Mouse (Mus musculus): ENCODE results near the gene Mrpl2. TPM values are rescaled to one million over a fixed set of nuclear protein-coding genes. Genes with fewer than 3 reads are reported as not detected.

Mrpl2 gene
- total and polyA plus RNA-seq, 2 experiments, result 58.5 to 95.1 TPM

DNA sequence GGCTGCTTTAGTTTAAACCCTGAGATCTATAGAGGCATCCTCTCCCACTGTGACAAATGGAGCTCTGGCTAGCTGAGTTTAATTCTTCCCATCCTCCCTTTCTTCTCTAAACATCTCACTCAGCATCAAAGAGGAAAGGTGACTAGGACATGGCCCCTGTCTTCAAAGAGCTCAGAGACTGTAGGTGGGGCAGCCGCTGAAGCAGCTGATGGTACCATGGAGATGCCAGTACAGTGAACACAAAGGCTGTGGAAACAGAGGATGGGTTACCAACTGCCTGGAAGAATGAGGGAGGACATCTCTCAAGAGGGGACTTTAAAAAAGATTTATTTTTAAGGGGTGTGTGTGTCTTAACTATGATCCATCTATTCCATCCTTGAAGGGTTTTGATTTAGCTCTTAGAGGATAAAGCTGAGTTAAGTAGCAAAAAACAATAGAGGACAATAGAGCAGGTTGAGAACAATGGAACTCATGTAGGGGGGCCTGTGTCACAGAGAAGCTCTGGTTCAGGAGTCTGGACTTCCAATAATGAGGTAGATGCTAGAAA, 48.6 kb downstream of the Mrpl2 start:
- no peak for DNase-seq (ENCODE audit: extremely low read depth, low read depth, low spot score)
- no peak overlapping the region for H3K9ac ChIP-seq (ENCODE audit: low read depth, low read length)
- no peaks in the 10 kb centered on the region for H3K27me3 ChIP-seq (ENCODE audit: control insufficient read depth, insufficient read depth, low read length)
- no peak for TF ChIP-seq CTCF (IDR thresholded peaks at IDR 0.05; ENCODE audit: low read depth, low read length)
- TF ChIP-seq POLR2A (IDR thresholded peaks at IDR 0.05; ENCODE audit: extremely low read depth, insufficient read depth, low read length), result no peak
- no peaks in the 10 kb centered on the region for H3K36me3 ChIP-seq (ENCODE audit: control insufficient read depth, insufficient read depth, low read length)
- WGBS, result 84% methylated on average over 1 of the region's 1 CpGs
- peaks cover 8% of the 10 kb centered on the region; the same call in 1 of the 2 replicates for H3K79me2 ChIP-seq (ENCODE audit: control insufficient read depth, insufficient read depth, low read length)
- no peaks in the 10 kb centered on the region for H3K4me1 ChIP-seq (ENCODE audit: control insufficient read depth, insufficient read depth, low read length)
- H3K4me3 ChIP-seq (ENCODE audit: insufficient read depth, low read depth, low read length), result no peak overlapping the region
- H3K27ac ChIP-seq (replicated peaks; ENCODE audit: insufficient read depth, low read depth, low read length), result no peak overlapping the region

DNA sequence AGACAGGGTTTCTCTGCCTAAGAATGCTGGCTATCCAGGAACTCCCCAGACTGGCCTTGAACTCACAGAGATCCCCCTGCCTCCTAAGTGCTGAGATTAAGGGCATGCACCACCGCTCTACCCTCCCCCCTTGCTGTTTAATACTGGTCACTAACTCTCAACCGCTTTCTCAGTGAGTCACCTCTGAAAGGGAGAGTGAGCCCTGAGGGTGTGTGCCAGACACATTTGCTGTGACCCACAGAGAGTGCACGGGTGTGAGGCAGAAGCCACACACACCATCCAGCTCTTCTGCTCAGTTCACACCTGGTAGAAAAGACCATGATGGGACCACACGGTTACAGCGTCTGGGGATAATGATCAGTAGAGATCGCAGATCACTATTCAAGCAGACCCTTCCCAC, 52.5 kb downstream of the Mrpl2 start:
- H3K27me3 ChIP-seq (ENCODE audit: control insufficient read depth, insufficient read depth, low read length), result no peaks in the 10 kb centered on the region
- H3K9ac ChIP-seq (ENCODE audit: low read depth, low read length), result no peak overlapping the region
- 96% methylated on average over 6 of the region's 6 CpGs for WGBS
- peaks cover 22% of the 10 kb centered on the region; the same call in 1 of the 2 replicates for H3K79me2 ChIP-seq (ENCODE audit: control insufficient read depth, insufficient read depth, low read length)
- TF ChIP-seq POLR2A (IDR thresholded peaks at IDR 0.05; ENCODE audit: extremely low read depth, insufficient read depth, low read length), result no peak
- TF ChIP-seq CTCF (IDR thresholded peaks at IDR 0.05; ENCODE audit: low read depth, low read length), result no peak
- H3K36me3 ChIP-seq (ENCODE audit: control insufficient read depth, insufficient read depth, low read length), result no peaks in the 10 kb centered on the region
- peaks cover 1% of the 10 kb centered on the region; the same call in 1 of the 2 replicates for H3K4me1 ChIP-seq (ENCODE audit: control insufficient read depth, insufficient read depth, low read length)
- no peak overlapping the region for H3K27ac ChIP-seq (replicated peaks; ENCODE audit: insufficient read depth, low read depth, low read length)
- no peak for DNase-seq (ENCODE audit: extremely low read depth, low read depth, low spot score)
- no peak overlapping the region for H3K4me3 ChIP-seq (ENCODE audit: insufficient read depth, low read depth, low read length)

DNA sequence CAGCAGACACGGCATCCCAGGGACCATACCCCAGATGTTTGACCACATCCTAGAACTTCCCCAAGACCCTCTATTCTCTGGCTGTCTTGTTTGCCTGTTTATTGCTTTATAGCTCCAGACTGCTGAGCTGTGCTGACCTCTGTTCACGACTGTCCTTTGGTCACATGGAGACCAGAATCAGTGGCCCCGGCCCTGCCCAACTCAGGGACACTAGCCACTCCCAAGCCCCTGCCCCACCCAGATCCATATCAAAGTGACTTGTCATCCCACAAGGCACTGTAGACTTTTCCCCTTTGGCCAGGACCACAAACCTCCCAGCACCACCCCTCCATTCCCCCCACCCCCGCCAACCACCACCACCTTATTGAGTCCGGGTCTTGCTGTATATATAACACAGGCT, 53.2 kb downstream of the Mrpl2 start:
- no peak for DNase-seq (ENCODE audit: extremely low read depth, low read depth, low spot score)
- no peak for TF ChIP-seq POLR2A (IDR thresholded peaks at IDR 0.05; ENCODE audit: extremely low read depth, insufficient read depth, low read length)
- TF ChIP-seq CTCF (IDR thresholded peaks at IDR 0.05; ENCODE audit: low read depth, low read length), result no peak
- Histone ChIP-seq H3K79me2 (ENCODE audit: control insufficient read depth, insufficient read depth, low read length) (peaks cover 23% of the 10 kb centered on the region; the same call in 1 of the 2 replicates), H3K9ac (ENCODE audit: low read depth, low read length) (no peak overlapping the region), H3K4me3 (ENCODE audit: insufficient read depth, low read depth, low read length) (no peak overlapping the region), H3K27ac (replicated peaks; ENCODE audit: insufficient read depth, low read depth, low read length) (no peak overlapping the region), H3K4me1 (ENCODE audit: control insufficient read depth, insufficient read depth, low read length) (peaks cover 6% of the 10 kb centered on the region), H3K36me3 (ENCODE audit: control insufficient read depth, insufficient read depth, low read length) (no peaks in the 10 kb centered on the region), H3K27me3 (ENCODE audit: control insufficient read depth, insufficient read depth, low read length) (no peaks in the 10 kb centered on the region)
- WGBS, result 88% methylated on average over 5 of the region's 5 CpGs

Other genes with a start within 250 kb of the Mrpl2 start
- gene Crip3, start 217.3 kb upstream of the Mrpl2 start, total RNA-seq (2014; rRNA removed), result not detected in 2 replicates
- 0.70 and 1.4 TPM in 2 replicates for gene Crip3, start 217.3 kb upstream of the Mrpl2 start, polyA plus RNA-seq (2012; rRNA removed)
- 10.3 and 27.9 TPM in 2 replicates for gene Slc22a7, start 207.8 kb upstream of the Mrpl2 start, total RNA-seq (2014; rRNA removed)
- 46.8 and 47.9 TPM in 2 replicates for gene Slc22a7, start 207.8 kb upstream of the Mrpl2 start, polyA plus RNA-seq (2012; rRNA removed)
- gene Ttbk1, start 158.6 kb upstream of the Mrpl2 start, total RNA-seq (2014; rRNA removed), result 0.07 and 0.18 TPM in 2 replicates
- 0.15 and 0.22 TPM in 2 replicates for gene Ttbk1, start 158.6 kb upstream of the Mrpl2 start, polyA plus RNA-seq (2012; rRNA removed)
- gene Dnph1, start 149.5 kb upstream of the Mrpl2 start, total RNA-seq (2014; rRNA removed), result 6.6 and 9.0 TPM in 2 replicates
- gene Dnph1, start 149.5 kb upstream of the Mrpl2 start, polyA plus RNA-seq (2012; rRNA removed), result 13.1 and 13.3 TPM in 2 replicates
- 4.1 and 5.1 TPM in 2 replicates for gene Cul9, start 99.8 kb upstream of the Mrpl2 start, total RNA-seq (2014; rRNA removed)
- 5.7 and 10.1 TPM in 2 replicates for gene Cul9, start 99.8 kb upstream of the Mrpl2 start, polyA plus RNA-seq (2012; rRNA removed)
- 3.4 and 5.4 TPM in 2 replicates for gene Srf, start 90.1 kb upstream of the Mrpl2 start, total RNA-seq (2014; rRNA removed)
- gene Srf, start 90.1 kb upstream of the Mrpl2 start, polyA plus RNA-seq (2012; rRNA removed), result 32.2 and 45.6 TPM in 2 replicates
- 0.65 and 0.87 TPM in 2 replicates for gene Ptk7, start 16.7 kb upstream of the Mrpl2 start, total RNA-seq (2014; rRNA removed)
- 0.40 and 0.66 TPM in 2 replicates for gene Ptk7, start 16.7 kb upstream of the Mrpl2 start, polyA plus RNA-seq (2012; rRNA removed)
- gene Klc4, start 207 bp upstream of the Mrpl2 start, total RNA-seq (2014; rRNA removed), result 48.1 and 49.0 TPM in 2 replicates
- gene Klc4, start 207 bp upstream of the Mrpl2 start, polyA plus RNA-seq (2012; rRNA removed), result 46.6 and 55.5 TPM in 2 replicates
- 5.0 and 5.4 TPM in 2 replicates for gene Cul7, start 4.1 kb downstream of the Mrpl2 start, total RNA-seq (2014; rRNA removed)
- gene Cul7, start 4.1 kb downstream of the Mrpl2 start, polyA plus RNA-seq (2012; rRNA removed), result 5.6 and 7.1 TPM in 2 replicates
- 20.3 TPM in 2 replicates for gene Rrp36, start 28.1 kb downstream of the Mrpl2 start, total RNA-seq (2014; rRNA removed)
- 31.6 and 33.5 TPM in 2 replicates for gene Rrp36, start 28.1 kb downstream of the Mrpl2 start, polyA plus RNA-seq (2012; rRNA removed)
- gene Mea1, start 32.6 kb downstream of the Mrpl2 start, total RNA-seq (2014; rRNA removed), result 52.4 and 60.4 TPM in 2 replicates
- 55.2 and 65.9 TPM in 2 replicates for gene Mea1, start 32.6 kb downstream of the Mrpl2 start, polyA plus RNA-seq (2012; rRNA removed)
- 23.9 and 44.0 TPM in 2 replicates for gene Klhdc3, start 34.7 kb downstream of the Mrpl2 start, total RNA-seq (2014; rRNA removed)
- gene Klhdc3, start 34.7 kb downstream of the Mrpl2 start, polyA plus RNA-seq (2012; rRNA removed), result 68.8 and 74.6 TPM in 2 replicates
- 13.6 and 14.8 TPM in 2 replicates for gene Ppp2r5d, start 58.9 kb downstream of the Mrpl2 start, total RNA-seq (2014; rRNA removed)
- 22.8 and 24.0 TPM in 2 replicates for gene Ppp2r5d, start 58.9 kb downstream of the Mrpl2 start, polyA plus RNA-seq (2012; rRNA removed)
- 39.5 and 46.4 TPM in 2 replicates for gene Pex6, start 65.2 kb downstream of the Mrpl2 start, total RNA-seq (2014; rRNA removed)
- gene Pex6, start 65.2 kb downstream of the Mrpl2 start, polyA plus RNA-seq (2012; rRNA removed), result 94.8 and 104 TPM in 2 replicates
- gene Gnmt, start 82.9 kb downstream of the Mrpl2 start, total RNA-seq (2014; rRNA removed), result 3,482 and 4,252 TPM in 2 replicates
- gene Gnmt, start 82.9 kb downstream of the Mrpl2 start, polyA plus RNA-seq (2012; rRNA removed), result 4,950 and 5,107 TPM in 2 replicates
- 28.5 and 28.6 TPM in 2 replicates for gene Cnpy3, start 106.0 kb downstream of the Mrpl2 start, total RNA-seq (2014; rRNA removed)
- 38.3 and 40.7 TPM in 2 replicates for gene Cnpy3, start 106.0 kb downstream of the Mrpl2 start, polyA plus RNA-seq (2012; rRNA removed)
- not detected in 2 replicates for gene Ptcra, start 117.5 kb downstream of the Mrpl2 start, total RNA-seq (2014; rRNA removed)
- gene Ptcra, start 117.5 kb downstream of the Mrpl2 start, polyA plus RNA-seq (2012; rRNA removed), result 0.06 TPM in 1 of 2 replicates, not detected in the other
- gene 2310039H08Rik, start 126.4 kb downstream of the Mrpl2 start, total RNA-seq (2014; rRNA removed), result 97.6 and 124 TPM in 2 replicates
- 167 and 185 TPM in 2 replicates for gene 2310039H08Rik, start 126.4 kb downstream of the Mrpl2 start, polyA plus RNA-seq (2012; rRNA removed)
- gene Rpl7l1, start 136.4 kb downstream of the Mrpl2 start, total RNA-seq (2014; rRNA removed), result 41.2 and 43.6 TPM in 2 replicates
- 21.6 and 24.6 TPM in 2 replicates for gene Rpl7l1, start 136.4 kb downstream of the Mrpl2 start, polyA plus RNA-seq (2012; rRNA removed)
- gene Bicral, start 212.3 kb downstream of the Mrpl2 start, total RNA-seq (2014; rRNA removed), result 7.9 and 13.5 TPM in 2 replicates
- gene Bicral, start 212.3 kb downstream of the Mrpl2 start, polyA plus RNA-seq (2012; rRNA removed), result 3.2 and 3.9 TPM in 2 replicates
- gene Tbcc, start 244.5 kb downstream of the Mrpl2 start, total RNA-seq (2014; rRNA removed), result 8.5 and 10.0 TPM in 2 replicates
- gene Tbcc, start 244.5 kb downstream of the Mrpl2 start, polyA plus RNA-seq (2012; rRNA removed), result 16.0 and 17.0 TPM in 2 replicates

All from liver, adult 2 months (tissue).